Mouse (Mus musculus): ENCODE measurements around the gene Rab24.

Rab24 gene

GRCm38 (mm10) chr13:55321434-55322129, at the start of gene Rab24:
Gene Rab24 (minus strand): TSS chr13:55321946.
- peak; percentile 88 for DNase-seq

GRCm38 (mm10) chr13:55371007-55371681, 49.4 kb upstream of the Rab24 start:
- peak; percentile 49 for DNase-seq

GRCm38 (mm10) chr13:55370234-55370633, 48.5 kb upstream of the Rab24 start:
- no peak for DNase-seq

GRCm38 (mm10) chr13:55369531-55370114, 47.9 kb upstream of the Rab24 start, which contains the start of gene Rgs14:
Gene Rgs14 (plus strand): TSS chr13:55369732.
- no peak for DNase-seq

GRCm38 (mm10) chr13:55368401-55368800, 46.7 kb upstream of the Rab24 start:
- DNase-seq = no peak

GRCm38 (mm10) chr13:55362453-55363060, 40.8 kb upstream of the Rab24 start, which contains the start of gene Lman2:
Gene Lman2 (minus strand): TSS chr13:55362783.
- peak; percentile 98 for DNase-seq

- no peak for DNase-seq
These were observed 40.3 kb upstream of the Rab24 start for GRCm38 (mm10) chr13:55361974-55362452.

- no peak for DNase-seq
These were observed 39.4 kb upstream of the Rab24 start for GRCm38 (mm10) chr13:55361145-55361544.

- no peak for DNase-seq
These were observed 25.0 kb upstream of the Rab24 start for GRCm38 (mm10) chr13:55346745-55347144.

GRCm38 (mm10) chr13:55344286-55344685, 22.5 kb upstream of the Rab24 start:
- no peak for DNase-seq

GRCm38 (mm10) chr13:55342469-55342868, 20.7 kb upstream of the Rab24 start:
- DNase-seq = no peak

GRCm38 (mm10) chr13:55339259-55339658, 17.5 kb upstream of the Rab24 start:
- DNase-seq = no peak

GRCm38 (mm10) chr13:55338131-55339054, 16.6 kb upstream of the Rab24 start:
- no peak for DNase-seq

GRCm38 (mm10) chr13:55337341-55337975, 15.7 kb upstream of the Rab24 start:
- DNase-seq = no peak

GRCm38 (mm10) chr13:55335701-55336100, 14.0 kb upstream of the Rab24 start:
- no peak for DNase-seq

- no peak for DNase-seq
These were observed 10.6 kb upstream of the Rab24 start for GRCm38 (mm10) chr13:55332331-55332730.

- no peak for DNase-seq
These were observed 9.0 kb upstream of the Rab24 start for GRCm38 (mm10) chr13:55330567-55331400.

- peak; percentile 78 for DNase-seq
These were observed 8.2 kb upstream of the Rab24 start, which contains the start of gene Mxd3 for GRCm38 (mm10) chr13:55329683-55330566. Gene Mxd3 (minus strand): TSS chr13:55329823.

GRCm38 (mm10) chr13:55329109-55329682, 7.5 kb upstream of the Rab24 start:
- peak; percentile 59 for DNase-seq
